ENCODE assay signal across 9 mouse cellular contexts in the genomic region with DNA sequence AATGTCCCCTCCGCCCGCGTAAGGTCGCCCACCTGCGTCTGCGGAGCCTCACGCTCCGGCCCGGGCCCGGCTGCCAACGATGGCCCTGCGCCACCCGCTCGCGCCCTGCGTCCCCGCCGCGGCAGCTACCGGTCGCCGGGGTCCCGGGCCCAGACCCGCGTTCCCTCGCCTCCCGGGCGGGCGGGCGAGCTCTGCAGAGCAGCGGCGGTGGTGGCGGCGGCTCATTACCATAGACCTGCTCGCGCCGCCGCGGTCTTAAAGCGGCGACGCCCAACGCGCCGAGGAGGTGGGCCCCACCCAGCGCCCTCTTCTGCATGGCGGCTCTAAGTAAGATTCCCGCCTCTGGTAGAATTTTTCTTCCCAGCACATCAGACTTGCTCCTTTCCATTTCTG. TPM values are rescaled to one million over a fixed set of nuclear protein-coding genes. Genes with fewer than 3 reads are reported as not detected.
DNase-seq lines count a peak whose midpoint lies in the region; ATAC-seq and TF ChIP-seq lines count a peak whose summit lies in the region.
"Had no signal": no experiment of that assay in that cellular context is flagged by ENCODE, and none has a peak within 500 bp of the region (broad histone marks: within the 10 kb centered on the region; RNA-seq: fewer than 3 reads in every experiment).

No protein-coding gene starts in this region.

- no peaks in the 10 kb centered on the region for H3K4me1 ChIP-seq in bone marrow, adult 2 months (ENCODE audit: control insufficient read depth, insufficient read depth, low read length)
- peaks cover 17% of the 10 kb centered on the region for H3K4me1 ChIP-seq in intestine, embryonic 15.5 days (replicated peaks)

- peak; percentile 75 for DNase-seq in embryo, embryonic 11.5 days (ENCODE audit: low read depth, low spot score)
- DNase-seq in gastrocnemius, postnatal 4 days (ENCODE audit: low spot score in 2 of 2) = peak; percentile 53 to 76
- peak; percentile 88 for DNase-seq in left cerebral cortex, postnatal 25 days (ENCODE audit: low spot score in 2 of 2)
- DNase-seq in right cerebral cortex, postnatal 4 days = peak; percentile 86
- DNase-seq in adipocyte (ENCODE audit: low spot score) = no peak

- peak overlapping the region; percentile 99 for H3K4me2 ChIP-seq in intestine, embryonic 15.5 days (replicated peaks)

- intact Hi-C loops in left cerebral cortex, postnatal 25 days (cut with DNase I) = no loop called here

- H3K36me3 ChIP-seq in intestine, embryonic 15.5 days = peaks cover 10% of the 10 kb centered on the region; the same call in 1 of the 2 replicates

- TF ChIP-seq CTCF in bone marrow, adult 2 months (IDR thresholded peaks at IDR 0.05; ENCODE audit: control insufficient read depth, insufficient read depth, low read length) = no peak

- peak overlapping the region; percentile 40 for H3K4me3 ChIP-seq in bone marrow, adult 2 months (replicated peaks; ENCODE audit: control insufficient read depth, low read depth, low read length)
- peak overlapping the region; percentile 74 for H3K4me3 ChIP-seq in intestine, embryonic 15.5 days (replicated peaks)
- H3K4me3 ChIP-seq: myocyte had no signal

- H3K9me3 ChIP-seq in intestine, embryonic 15.5 days = 0 out of 2 replicates have a peak, but pooled peaks cover 7% of the 10 kb centered on the region

- TF ChIP-seq POLR2A in bone marrow, adult 2 months (IDR thresholded peaks at IDR 0.05; ENCODE audit: borderline replicate concordance, control insufficient read depth, low read depth, low read length) = no peak

- H3K27me3 ChIP-seq in intestine, embryonic 15.5 days (replicated peaks) = peaks cover 13% of the 10 kb centered on the region

- peak overlapping the region; percentile 69 for H3K9ac ChIP-seq in intestine, embryonic 15.5 days

- WGBS in bone marrow, adult 2 months = 1% methylated on average over 48 of the region's 48 CpGs
- under 1% methylated on average over 48 of the region's 48 CpGs for WGBS in intestine, embryonic 15.5 days

- ATAC-seq in intestine, embryonic 15.5 days = peak; percentile 92
- peak; percentile 77 for ATAC-seq in megakaryocyte-erythroid progenitor cell, adult 5-6 weeks (replicated peaks; ENCODE audit: low FRiP score, low TSS enrichment, poor library complexity, severe bottlenecking)

- H3K27ac ChIP-seq in bone marrow, adult 2 months (ENCODE audit: control insufficient read depth, insufficient read depth, low read depth, low read length, poor library complexity) = no peak overlapping the region
- no peak overlapping the region; the same call in 1 of the 2 replicates for H3K27ac ChIP-seq in intestine, embryonic 15.5 days

RNA-seq across cellular contexts. Expression of a gene that starts 0.5 kb away (rescaled TPM):
- polyA plus RNA-seq in bone marrow, adult 2 months (2011; ENCODE audit: insufficient read depth, insufficient read length, low replicate concordance, missing spikeins) = 0.75 and 1.5 TPM in 2 replicates
- 1 to 10 TPM; 3.0 to 5.9 TPM for total RNA-seq in gastrocnemius, postnatal 4 days (2021)
- 3.2 and 6.1 TPM in 2 replicates for polyA plus RNA-seq in intestine, embryonic 15.5 days (2015; fragmentation: Nextera tagmentation; extraction: Ambion mirVana)
- total RNA-seq in left cerebral cortex, postnatal 25 days (2021) = 100 to 1,000 TPM; 160 to 168 TPM
- total RNA-seq in megakaryocyte-erythroid progenitor cell, adult 5-6 weeks (2014; fragmentation: Nextera tagmentation) = 1.8 and 6.5 TPM in 2 replicates
- 0.42 and 2.3 TPM in 2 replicates for total RNA-seq in megakaryocyte-erythroid progenitor cell, adult 5-6 weeks (2017)
- polyA plus RNA-seq: myocyte had no signal

RNA-seq across cellular contexts. Expression of a gene that starts 29.2 kb away (rescaled TPM):
- polyA plus RNA-seq in bone marrow, adult 2 months (2011; ENCODE audit: insufficient read depth, insufficient read length, low replicate concordance, missing spikeins) = 43.5 and 69.1 TPM in 2 replicates
- 100 to 1,000 TPM; 107 to 113 TPM for total RNA-seq in gastrocnemius, postnatal 4 days (2021)
- polyA plus RNA-seq in intestine, embryonic 15.5 days (2015; fragmentation: Nextera tagmentation; extraction: Ambion mirVana) = 145 and 150 TPM in 2 replicates
- total RNA-seq in left cerebral cortex, postnatal 25 days (2021) = 100 to 1,000 TPM; 207 to 212 TPM
- total RNA-seq in megakaryocyte-erythroid progenitor cell, adult 5-6 weeks (2014; fragmentation: Nextera tagmentation) = 58.8 and 69.7 TPM in 2 replicates
- total RNA-seq in megakaryocyte-erythroid progenitor cell, adult 5-6 weeks (2017) = 456 and 521 TPM in 2 replicates

RNA-seq across cellular contexts. Expression of a gene that starts 32.2 kb away (rescaled TPM):
- polyA plus RNA-seq in bone marrow, adult 2 months (2011; ENCODE audit: insufficient read depth, insufficient read length, low replicate concordance, missing spikeins) = 15.9 and 43.2 TPM in 2 replicates
- total RNA-seq in gastrocnemius, postnatal 4 days (2021) = 1 to 10 TPM; 4.1 to 6.0 TPM
- polyA plus RNA-seq in intestine, embryonic 15.5 days (2015; fragmentation: Nextera tagmentation; extraction: Ambion mirVana) = 28.8 and 30.3 TPM in 2 replicates
- 10 to 100 TPM; 12.9 to 18.6 TPM for total RNA-seq in left cerebral cortex, postnatal 25 days (2021)
- total RNA-seq in megakaryocyte-erythroid progenitor cell, adult 5-6 weeks (2014; fragmentation: Nextera tagmentation) = 34.4 and 34.9 TPM in 2 replicates
- 13.6 and 24.9 TPM in 2 replicates for total RNA-seq in megakaryocyte-erythroid progenitor cell, adult 5-6 weeks (2017)

RNA-seq across cellular contexts. Expression of a gene that starts 51.1 kb away (rescaled TPM):
- polyA plus RNA-seq in bone marrow, adult 2 months (2011; ENCODE audit: insufficient read depth, insufficient read length, low replicate concordance, missing spikeins) = not detected in 2 replicates
- total RNA-seq in gastrocnemius, postnatal 4 days (2021) = not detected
- polyA plus RNA-seq in intestine, embryonic 15.5 days (2015; fragmentation: Nextera tagmentation; extraction: Ambion mirVana) = not detected in 2 replicates
- total RNA-seq in left cerebral cortex, postnatal 25 days (2021) = under 1 TPM; 0.25 to 0.85 TPM
- not detected in 2 replicates for total RNA-seq in megakaryocyte-erythroid progenitor cell, adult 5-6 weeks (2014; fragmentation: Nextera tagmentation)
- total RNA-seq in megakaryocyte-erythroid progenitor cell, adult 5-6 weeks (2017) = not detected in 2 replicates
- polyA plus RNA-seq: myocyte had no signal

Comparison
In these comparisons a context has a peak if more than half of its experiments do, and no peak if none do; other contexts are left out.
1. RNA of a gene that starts 0.5 kb away (total RNA-seq): 160 to 168 TPM in left cerebral cortex, postnatal 25 days; 0.42 to 6.5 TPM in megakaryocyte-erythroid progenitor cell, adult 5-6 weeks and 3.0 to 5.9 TPM in gastrocnemius, postnatal 4 days; every median in the first group is over 10 times any median in the second.